Mouse (Mus musculus) kidney, adult 2 months (tissue): ENCODE results near the gene Pdpn.

Experiments used
- CTCF ChIP-seq: fragments of 200-500 bp; conservative IDR thresholded peaks from 2 replicates; pipeline ENCODE4 v1.5.1; 2011; ENCODE audit warnings: low read depth, mild to moderate bottlenecking, control low read depth, low read length, moderate library complexity, mixed read lengths; ENCODE audit not compliant: insufficient read depth, insufficient read length
- POLR2A ChIP-seq: fragments of 200-500 bp; IDR thresholded peaks from one replicate; pipeline ENCODE4 v1.6.1; 2011; ENCODE audit warnings: low read depth, low read length, control low read depth

- TF ChIP-seq POLR2A (no peak), CTCF (no peak)
Observed at GRCm38 (mm10) chr4:143280166-143280565, 19.2 kb downstream of the Pdpn start.
